Mouse (Mus musculus): ENCODE results near the gene Myo1h.

Gene Myo1h

GRCm38 (mm10) chr5:114288874-114289273 is at the start of gene Myo1h:
TSS of gene Myo1h (plus strand) at chr5:114289166.
- DNase-seq: no peak

GRCm38 (mm10) chr5:114239737-114240136 is 49.2 kb upstream of the Myo1h start:
- no peak for DNase-seq

GRCm38 (mm10) chr5:114246465-114246864 is 42.5 kb upstream of the Myo1h start:
- DNase-seq: no peak

GRCm38 (mm10) chr5:114248174-114248589 is 40.8 kb upstream of the Myo1h start:
- peak; percentile 94 for DNase-seq

GRCm38 (mm10) chr5:114259495-114259894 is 29.5 kb upstream of the Myo1h start:
- no peak for DNase-seq

- DNase-seq: no peak
These were observed 27.5 kb upstream of the Myo1h start for GRCm38 (mm10) chr5:114261494-114261893.

GRCm38 (mm10) chr5:114264030-114264459 is 24.9 kb upstream of the Myo1h start:
- DNase-seq: no peak

GRCm38 (mm10) chr5:114264791-114265190 is 24.2 kb upstream of the Myo1h start:
- DNase-seq: no peak

GRCm38 (mm10) chr5:114268646-114269045 is 20.3 kb upstream of the Myo1h start:
- no peak for DNase-seq

- DNase-seq: no peak
These were observed 19.5 kb upstream of the Myo1h start for GRCm38 (mm10) chr5:114269499-114269898.

GRCm38 (mm10) chr5:114269984-114270383 is 19.0 kb upstream of the Myo1h start:
- DNase-seq: no peak

- no peak for DNase-seq
These were observed 15.1 kb upstream of the Myo1h start, which contains the start of gene Foxn4 for GRCm38 (mm10) chr5:114273693-114274402. TSS of gene Foxn4 (minus strand) at chr5:114273807.

GRCm38 (mm10) chr5:114275339-114275738 is 13.6 kb upstream of the Myo1h start:
- no peak for DNase-seq

- no peak for DNase-seq
These were observed 13.0 kb upstream of the Myo1h start for GRCm38 (mm10) chr5:114275991-114276390.

- DNase-seq: no peak
These were observed 9.4 kb upstream of the Myo1h start for GRCm38 (mm10) chr5:114279382-114280143.

- no peak for DNase-seq
These were observed 6.6 kb upstream of the Myo1h start for GRCm38 (mm10) chr5:114282346-114282745.

GRCm38 (mm10) chr5:114284604-114285397 is 4.2 kb upstream of the Myo1h start:
- no peak for DNase-seq

GRCm38 (mm10) chr5:114285398-114285700 is 3.6 kb upstream of the Myo1h start:
- no peak for DNase-seq

- no peak for DNase-seq
These were observed 2.9 kb upstream of the Myo1h start for GRCm38 (mm10) chr5:114286102-114286501.

GRCm38 (mm10) chr5:114286872-114287571 is 1.9 kb upstream of the Myo1h start:
- no peak for DNase-seq

- no peak for DNase-seq
These were observed 570 bp upstream of the Myo1h start for GRCm38 (mm10) chr5:114288396-114288795.

GRCm38 (mm10) chr5:114290004-114290403 is 1.0 kb downstream of the Myo1h start:
- no peak for DNase-seq
